Mouse (Mus musculus) frontal cortex, postnatal 14 days (tissue): ENCODE data around the gene Sapcd2.

Experiments used
- DNase-seq, 2 experiments: peaks; one replicate each; pipeline ENCODE4 v3.0.0; 2022; ENCODE audit warnings: low spot score in 2 of 2

Gene Sapcd2

GRCm38 (mm10) chr2:25422587-25423410 is 50.7 kb downstream of the Sapcd2 start, which contains the start of gene Fut7:
Gene Fut7, plus strand, starts transcription at chr2:25423267.
- no peak for DNase-seq

DNA sequence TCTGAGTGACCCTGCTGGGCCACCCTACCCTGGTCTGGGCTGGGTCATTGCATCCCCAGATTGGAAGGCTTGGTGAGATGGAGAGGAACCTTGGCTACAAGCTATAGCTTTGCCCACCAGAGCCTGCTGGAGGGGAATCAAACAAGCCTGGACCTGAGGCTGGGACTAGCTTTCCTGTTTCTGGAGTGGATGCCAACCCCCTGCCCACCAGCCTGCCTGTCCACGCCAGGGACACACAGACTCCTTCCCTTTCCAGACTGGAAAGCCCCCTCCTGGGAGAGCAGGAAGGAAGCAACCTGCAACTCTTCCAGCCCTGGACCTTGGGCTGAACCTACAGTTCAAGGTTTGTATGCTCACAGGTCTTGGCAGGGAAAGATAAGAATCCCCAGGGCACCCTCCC is 51.5 kb downstream of the Sapcd2 start:
- no peak for DNase-seq

DNA sequence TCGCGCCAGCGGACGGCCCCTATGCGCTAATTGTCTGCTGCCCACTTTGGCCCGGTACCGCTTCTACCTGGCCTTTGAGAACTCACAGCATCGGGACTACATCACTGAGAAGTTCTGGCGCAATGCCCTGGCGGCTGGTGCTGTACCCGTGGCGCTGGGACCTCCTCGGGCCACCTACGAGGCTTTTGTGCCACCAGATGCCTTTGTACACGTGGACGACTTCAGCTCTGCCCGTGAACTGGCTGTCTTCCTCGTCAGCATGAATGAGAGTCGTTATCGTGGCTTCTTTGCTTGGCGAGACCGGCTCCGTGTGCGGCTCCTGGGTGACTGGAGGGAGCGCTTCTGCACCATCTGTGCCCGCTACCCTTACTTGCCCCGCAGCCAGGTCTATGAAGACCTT is 53.4 kb downstream of the Sapcd2 start:
- no peak for DNase-seq

- peak in 1 of 2 experiments; percentile 53 for DNase-seq
Observed at GRCm38 (mm10) chr2:25426721-25427191, 54.6 kb downstream of the Sapcd2 start.

GRCm38 (mm10) chr2:25427256-25427655 is 55.1 kb downstream of the Sapcd2 start:
- DNase-seq: no peak
